Mouse (Mus musculus): ENCODE results near the gene Rnls.

DNA sequence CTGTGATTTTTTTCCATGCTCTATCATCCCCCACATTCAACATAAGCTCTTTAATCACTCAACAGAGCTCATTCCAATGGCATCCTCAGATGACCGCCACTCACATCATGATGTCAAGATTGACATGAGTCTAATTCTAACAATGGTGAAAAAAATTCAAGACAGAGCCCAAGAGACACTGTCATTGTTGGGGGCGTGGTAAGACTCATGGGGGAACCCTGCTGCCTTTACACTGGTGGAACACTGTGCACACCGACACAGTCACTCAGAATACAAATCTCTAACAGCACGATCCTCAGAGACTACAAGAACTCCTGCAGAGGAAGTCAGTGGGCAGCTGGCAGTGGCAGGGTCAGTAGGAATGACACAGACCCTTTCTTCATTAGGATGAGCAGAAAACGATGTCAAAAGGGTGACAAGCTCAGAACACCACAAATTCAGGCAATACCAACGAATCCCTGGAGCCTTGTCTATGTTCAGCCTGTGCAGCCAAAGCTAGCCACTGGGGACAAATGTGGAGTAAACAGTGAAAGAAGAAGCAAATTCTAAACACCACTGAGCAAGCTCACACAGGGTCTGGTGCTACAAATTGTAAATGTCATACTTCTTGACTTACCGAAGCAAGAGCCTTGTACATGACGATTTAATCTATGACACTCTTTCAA lies 277.3 kb downstream of the Rnls start:
- TF ChIP-seq CTCF (IDR thresholded peaks at IDR 0.05; ENCODE audit: low read depth, low read length) (no peak), GATA1 (IDR thresholded peaks at IDR 0.05; ENCODE audit: borderline replicate concordance, low read length) (no peak), TAL1 (conservative IDR thresholded peaks at IDR 0.05; ENCODE audit: low read depth, low read length) (no peak), POLR2AphosphoS5 (IDR thresholded peaks at IDR 0.05; ENCODE audit: insufficient replicate concordance, low read depth, low read length) (no peak), GATA2 (IDR thresholded peaks at IDR 0.05; ENCODE audit: borderline replicate concordance, low read depth, low read length) (no peak)
